14 mouse cellular contexts compared by ENCODE assay signal in the genomic region with DNA sequence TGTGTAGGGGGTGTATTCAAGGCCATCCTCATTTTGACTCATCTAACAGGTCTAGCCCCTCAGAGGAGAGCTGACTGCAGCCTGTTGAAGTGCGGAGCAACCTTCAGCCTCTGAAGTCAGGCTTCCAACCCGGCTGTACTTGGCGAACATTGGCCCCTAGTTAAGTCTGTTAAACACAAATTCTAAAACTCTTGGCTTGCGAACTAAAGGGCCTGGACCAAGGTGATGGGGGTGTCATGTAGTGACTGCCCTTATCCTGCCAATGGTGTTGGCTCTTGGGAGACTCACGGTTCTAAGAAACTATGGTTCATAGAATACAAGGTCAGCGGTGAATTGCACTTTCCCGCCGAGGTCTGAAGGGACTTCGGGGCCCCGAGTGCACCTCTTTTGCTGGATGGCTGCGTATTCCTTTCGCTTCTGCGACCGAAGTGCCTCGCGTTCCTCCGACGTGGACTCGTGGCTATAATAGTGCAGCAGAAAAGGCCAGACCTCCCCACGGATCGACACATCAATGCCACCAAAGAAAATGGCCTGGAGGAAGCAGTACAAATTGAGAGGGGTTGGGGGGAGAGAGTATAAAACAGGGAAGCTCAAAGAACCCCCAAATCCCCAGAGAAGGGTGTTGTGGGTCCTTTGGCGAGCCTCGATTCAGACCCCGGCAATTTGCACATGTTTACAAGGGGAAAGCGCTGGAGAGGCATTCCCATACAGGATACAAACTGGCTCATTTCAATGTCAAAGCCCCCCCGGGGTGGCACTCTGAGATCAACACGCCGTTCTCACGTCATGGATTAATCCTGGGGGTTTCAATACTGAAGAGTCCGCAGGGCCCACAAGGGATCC.
A peak's percentile ranks its signal among the peaks of the same experiment; 100 is the strongest.
DNase-seq lines count a peak whose midpoint lies in the region; ATAC-seq and TF ChIP-seq lines count a peak whose summit lies in the region.
"Had no signal": no experiment of that assay in that cellular context is flagged by ENCODE, and none has a peak within 500 bp of the region (broad histone marks: within the 10 kb centered on the region; RNA-seq: fewer than 3 reads in every experiment).

No protein-coding gene starts in this region.

- TF ChIP-seq POLR2A in brain, embryonic 14.5 days (IDR thresholded peaks at IDR 0.05; ENCODE audit: borderline replicate concordance, extremely low read depth, insufficient read depth, insufficient read length, poor library complexity, severe bottlenecking) = no peak

- no peaks in the 10 kb centered on the region for H3K9me3 ChIP-seq in forebrain, embryonic 16.5 days (ENCODE audit: control insufficient read depth, low read length)
- no peaks in the 10 kb centered on the region for H3K9me3 ChIP-seq in kidney, embryonic 16.5 days (ENCODE audit: low read length)
- H3K9me3 ChIP-seq in midbrain, embryonic 16.5 days (replicated peaks; ENCODE audit: control insufficient read depth, low read length, poor library complexity, severe bottlenecking) = no peaks in the 10 kb centered on the region
- H3K9me3 ChIP-seq in intestine, embryonic 16.5 days (ENCODE audit: control insufficient read depth, low read length) = no peaks in the 10 kb centered on the region
- H3K9me3 ChIP-seq: liver, embryonic 15.5 days had no signal

- WGBS in forebrain, embryonic 16.5 days = 18% methylated on average over 30 of the region's 30 CpGs
- 56% methylated on average over 30 of the region's 30 CpGs for WGBS in kidney, embryonic 16.5 days
- WGBS in midbrain, embryonic 16.5 days = 22% methylated on average over 30 of the region's 30 CpGs
- 65% methylated on average over 30 of the region's 30 CpGs for WGBS in intestine, embryonic 16.5 days

- ATAC-seq in forebrain, embryonic 16.5 days = peak; percentile 54
- ATAC-seq in kidney, embryonic 16.5 days (ENCODE audit: low FRiP score, low TSS enrichment) = no peak
- ATAC-seq in midbrain, embryonic 16.5 days = 0 out of 2 replicates have a peak, but pooled peaks have one; percentile 1
- ATAC-seq in intestine, embryonic 16.5 days = no peak
- no peak for ATAC-seq in inflammation-experienced regulatory T-cells, adult 6 months

- peak overlapping the region; percentile 81 for H3K27ac ChIP-seq in forebrain, embryonic 16.5 days (ENCODE audit: low read length)
- peak overlapping the region; percentile 65 for H3K27ac ChIP-seq in kidney, embryonic 16.5 days (ENCODE audit: low read length)
- H3K27ac ChIP-seq in midbrain, embryonic 16.5 days (ENCODE audit: low read length) = peak overlapping the region; percentile 78; the same call in 1 of the 2 replicates
- H3K27ac ChIP-seq in intestine, embryonic 16.5 days (ENCODE audit: low read length) = no peak overlapping the region
- H3K27ac ChIP-seq: liver, embryonic 15.5 days had no signal

- H3K4me1 ChIP-seq in forebrain, embryonic 16.5 days (replicated peaks; ENCODE audit: control insufficient read depth, insufficient read depth, low read length) = peaks cover 35% of the 10 kb centered on the region
- H3K4me1 ChIP-seq in kidney, embryonic 16.5 days (ENCODE audit: insufficient read depth, low read length) = peaks cover 59% of the 10 kb centered on the region
- peaks cover 25% of the 10 kb centered on the region for H3K4me1 ChIP-seq in midbrain, embryonic 16.5 days (ENCODE audit: control insufficient read depth, insufficient read depth, low read length)
- H3K4me1 ChIP-seq in intestine, embryonic 16.5 days (ENCODE audit: control insufficient read depth, insufficient read depth, low read length) = 0 out of 2 replicates have a peak, but pooled peaks cover 5% of the 10 kb centered on the region
- H3K4me1 ChIP-seq: liver, embryonic 15.5 days had no signal

- no peaks in the 10 kb centered on the region for H3K27me3 ChIP-seq in forebrain, embryonic 16.5 days (replicated peaks; ENCODE audit: control insufficient read depth, insufficient read depth, low read length)
- peaks cover 10% of the 10 kb centered on the region; the same call in 1 of the 2 replicates for H3K27me3 ChIP-seq in kidney, embryonic 16.5 days (ENCODE audit: insufficient read depth, low read length)
- no peaks in the 10 kb centered on the region for H3K27me3 ChIP-seq in midbrain, embryonic 16.5 days (ENCODE audit: control insufficient read depth, insufficient read depth, low read depth, low read length)
- no peaks in the 10 kb centered on the region for H3K27me3 ChIP-seq in intestine, embryonic 16.5 days (replicated peaks; ENCODE audit: control insufficient read depth, insufficient read depth, low read length)
- H3K27me3 ChIP-seq: liver, embryonic 15.5 days had no signal

- peaks cover 11% of the 10 kb centered on the region for H3K36me3 ChIP-seq in forebrain, embryonic 16.5 days (ENCODE audit: control insufficient read depth, insufficient read depth)
- peaks cover 12% of the 10 kb centered on the region; the same call in 1 of the 2 replicates for H3K36me3 ChIP-seq in kidney, embryonic 16.5 days (ENCODE audit: insufficient read depth, low read length)
- peaks cover 19% of the 10 kb centered on the region for H3K36me3 ChIP-seq in midbrain, embryonic 16.5 days (ENCODE audit: control insufficient read depth, insufficient read depth, low read length)
- H3K36me3 ChIP-seq in intestine, embryonic 16.5 days (ENCODE audit: control insufficient read depth, insufficient read depth, low read length) = no peaks in the 10 kb centered on the region
- H3K36me3 ChIP-seq: liver, embryonic 15.5 days had no signal

- no peak for TF ChIP-seq CTCF in brain, embryonic 14.5 days (IDR thresholded peaks at IDR 0.05; ENCODE audit: borderline replicate concordance, extremely low read depth, insufficient read depth, insufficient read length)

- H3K4me2 ChIP-seq in forebrain, embryonic 16.5 days (ENCODE audit: low read length) = peak overlapping the region; percentile 14
- H3K4me2 ChIP-seq in kidney, embryonic 16.5 days (replicated peaks; ENCODE audit: low read depth, low read length) = no peak overlapping the region
- H3K4me2 ChIP-seq in midbrain, embryonic 16.5 days (ENCODE audit: low read length) = no peak overlapping the region
- H3K4me2 ChIP-seq in intestine, embryonic 16.5 days (ENCODE audit: low read depth, low read length) = no peak overlapping the region
- H3K4me2 ChIP-seq: liver, embryonic 15.5 days had no signal

- no peak overlapping the region for H3K4me3 ChIP-seq in forebrain, embryonic 16.5 days (replicated peaks; ENCODE audit: low read length)
- no peak overlapping the region for H3K4me3 ChIP-seq in kidney, embryonic 16.5 days (ENCODE audit: low read length)
- no peak overlapping the region for H3K4me3 ChIP-seq in midbrain, embryonic 16.5 days (ENCODE audit: low read depth, low read length)
- H3K4me3 ChIP-seq in intestine, embryonic 16.5 days (ENCODE audit: low read length) = no peak overlapping the region
- H3K4me3 ChIP-seq: erythroblast, embryonic 14.5 days; liver, embryonic 15.5 days had no signal

- 0 out of 2 replicates have a peak overlapping the region, but pooled peaks have one; percentile 10 for H3K9ac ChIP-seq in forebrain, embryonic 16.5 days (replicated peaks; ENCODE audit: low read depth, low read length)
- no peak overlapping the region for H3K9ac ChIP-seq in kidney, embryonic 16.5 days (replicated peaks; ENCODE audit: low read length)
- H3K9ac ChIP-seq in midbrain, embryonic 16.5 days (ENCODE audit: low read depth, low read length) = no peak overlapping the region
- no peak overlapping the region for H3K9ac ChIP-seq in intestine, embryonic 16.5 days (ENCODE audit: low read depth, low read length)
- H3K9ac ChIP-seq: liver, embryonic 15.5 days had no signal

- peak; percentile 87 for DNase-seq in brain, embryonic 14.5 days (ENCODE audit: low read depth)
- DNase-seq in gastrocnemius, postnatal 25 days = no peak
- DNase-seq: adrenal gland, postnatal 36 days; cerebellum, adult 8-10 months; heart, adult 11 months; heart, postnatal 4 days; thymus, adult 18-20 months had no signal

Comparison
In these comparisons a context has a peak if more than half of its experiments do, and no peak if none do; other contexts are left out.
1. ATAC-seq: peak in forebrain, embryonic 16.5 days (single experiment) and midbrain, embryonic 16.5 days (single experiment); none in kidney, embryonic 16.5 days (single experiment), intestine, embryonic 16.5 days (single experiment) and inflammation-experienced regulatory T-cells, adult 6 months (single experiment).